Mouse (Mus musculus) urinary bladder, postnatal 14 days (tissue): ENCODE measurements around the gene Fxyd2.

Experiments
- DNase-seq: peaks from one replicate; pipeline ENCODE4 v3.0.0; 2021; ENCODE audit warnings: low spot score

Gene Fxyd2

DNA sequence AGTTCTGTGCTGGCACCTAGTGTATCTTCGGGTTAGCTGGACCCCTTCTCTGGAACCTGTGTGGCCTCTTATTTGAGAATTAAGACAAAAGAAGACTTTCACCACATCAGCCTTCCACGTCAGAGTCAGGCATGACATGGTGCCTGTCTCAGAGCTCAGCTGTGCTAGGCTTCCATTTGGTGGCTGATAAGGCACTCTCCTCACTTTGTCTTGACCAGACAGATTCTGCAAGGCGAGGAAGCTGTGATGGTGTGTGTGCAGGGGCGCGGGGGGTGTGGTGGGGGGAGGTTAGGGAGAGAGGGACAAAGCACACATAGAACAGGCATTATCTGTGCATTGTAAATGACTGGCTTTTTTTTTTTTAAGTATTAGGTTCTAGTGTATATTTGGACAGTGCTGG is 29.9 kb downstream of the Fxyd2 start:
- DNase-seq: no peak

DNA sequence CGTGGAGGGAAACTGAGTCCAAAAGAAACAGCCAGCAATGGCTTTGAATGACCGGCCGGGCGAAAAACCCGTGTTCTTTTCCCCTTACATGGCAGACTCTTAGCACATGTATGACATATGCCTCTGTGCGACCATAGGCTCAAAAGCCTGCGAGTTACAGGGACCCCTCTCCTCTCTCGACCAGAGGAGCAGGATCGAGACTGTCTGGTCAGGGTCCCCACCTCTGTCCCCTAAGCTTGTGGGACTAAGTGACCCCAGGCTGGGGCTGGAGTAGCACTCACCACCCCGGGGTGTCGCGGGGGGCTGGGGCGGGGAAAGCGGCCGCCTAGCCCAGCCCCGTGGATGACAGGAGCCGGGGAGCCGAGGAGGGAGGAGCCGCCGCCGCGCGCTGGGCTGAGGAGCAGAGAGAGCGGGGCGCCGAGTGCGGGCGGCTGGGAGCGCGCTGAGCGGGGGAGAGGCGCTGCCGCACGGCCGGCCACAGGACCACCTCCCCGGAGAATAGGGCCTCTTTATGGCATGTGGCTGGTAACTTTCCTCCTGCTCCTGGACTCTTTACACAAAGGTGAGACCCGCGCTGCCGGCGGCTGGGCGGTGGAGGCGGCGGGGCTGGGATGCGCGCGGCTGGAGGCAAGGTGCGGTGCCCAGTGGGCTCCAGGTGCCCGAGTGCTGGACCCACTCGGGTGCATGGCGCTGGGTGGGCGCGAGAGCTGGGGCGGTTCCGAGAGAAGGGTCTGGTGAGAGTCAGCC is 30.7 kb downstream of the Fxyd2 start:
- DNase-seq: no peak

DNA sequence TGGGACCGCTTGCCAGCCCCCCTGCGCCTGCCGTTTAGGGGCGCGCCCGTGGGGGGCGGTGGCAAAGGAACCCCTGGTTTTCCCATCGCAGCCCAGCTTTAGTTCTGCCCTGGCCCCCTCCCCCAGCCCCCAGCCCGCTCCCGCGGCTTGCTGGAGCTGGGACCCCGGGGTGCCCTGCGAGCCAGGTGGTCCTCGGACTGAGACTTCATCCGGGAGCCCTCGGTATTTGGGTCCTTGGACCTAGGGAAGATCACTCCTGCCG is 31.2 kb downstream of the Fxyd2 start:
- DNase-seq: no peak

DNA sequence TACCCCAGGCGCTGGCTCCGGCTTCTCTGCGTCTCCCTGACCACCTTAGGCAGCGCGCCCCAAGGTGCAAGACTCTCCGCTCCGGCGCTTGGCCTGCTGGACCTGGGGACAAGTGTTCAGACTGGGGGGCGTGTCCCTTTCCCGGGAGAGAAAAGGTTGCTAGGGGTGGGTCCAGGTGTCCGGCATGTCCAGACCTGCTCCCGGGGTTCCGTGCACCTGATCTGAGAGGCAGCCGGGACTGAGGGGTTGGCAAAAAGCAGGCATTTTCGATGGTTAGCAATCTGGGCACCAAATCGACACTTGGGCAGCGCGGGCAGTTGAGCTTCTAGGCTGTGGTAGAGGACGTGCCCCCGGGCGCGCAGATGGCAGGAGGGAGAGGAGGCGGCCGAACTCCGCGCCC is 31.7 kb downstream of the Fxyd2 start:
- peak; percentile 36 for DNase-seq

DNA sequence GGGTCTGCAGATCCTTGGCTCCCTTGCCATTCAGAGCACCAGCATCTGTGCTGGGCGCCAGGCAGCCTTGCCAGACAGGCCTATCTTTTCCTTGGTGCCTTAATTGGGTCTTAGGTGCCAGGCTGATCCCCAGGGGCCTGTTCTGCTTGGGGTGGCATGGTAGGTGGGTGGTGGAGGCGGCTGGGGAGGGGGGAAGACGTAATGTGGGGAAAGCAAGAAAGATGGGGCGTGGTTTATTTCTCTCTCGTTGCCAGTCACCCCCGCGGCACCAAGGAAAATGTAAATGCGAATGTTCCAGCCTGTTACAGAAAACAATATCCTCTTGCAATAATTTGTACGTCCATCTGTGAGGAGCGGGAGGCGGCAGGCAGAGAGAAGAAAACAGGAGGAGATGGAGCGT is 33.2 kb downstream of the Fxyd2 start:
- DNase-seq: no peak

DNA sequence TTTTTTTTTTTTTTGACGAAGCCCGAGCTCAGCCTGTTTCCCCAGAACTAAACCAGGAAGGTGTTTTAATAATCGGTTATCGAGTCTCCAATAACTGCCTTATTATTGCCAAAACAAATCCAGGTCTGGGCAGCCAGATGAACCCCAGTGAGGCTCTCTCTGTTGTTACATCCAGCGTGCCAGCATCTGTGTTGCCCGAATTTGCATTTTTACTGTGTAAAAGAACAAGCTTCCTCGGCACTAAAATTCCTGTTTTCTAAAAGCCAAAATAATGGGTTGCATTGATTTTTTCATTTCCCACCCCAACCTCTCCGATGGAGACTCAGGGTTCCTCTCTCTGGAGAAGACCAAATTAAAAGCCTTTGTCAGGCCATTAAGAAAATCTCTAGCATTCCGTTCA is 33.6 kb downstream of the Fxyd2 start:
- DNase-seq: no peak

DNA sequence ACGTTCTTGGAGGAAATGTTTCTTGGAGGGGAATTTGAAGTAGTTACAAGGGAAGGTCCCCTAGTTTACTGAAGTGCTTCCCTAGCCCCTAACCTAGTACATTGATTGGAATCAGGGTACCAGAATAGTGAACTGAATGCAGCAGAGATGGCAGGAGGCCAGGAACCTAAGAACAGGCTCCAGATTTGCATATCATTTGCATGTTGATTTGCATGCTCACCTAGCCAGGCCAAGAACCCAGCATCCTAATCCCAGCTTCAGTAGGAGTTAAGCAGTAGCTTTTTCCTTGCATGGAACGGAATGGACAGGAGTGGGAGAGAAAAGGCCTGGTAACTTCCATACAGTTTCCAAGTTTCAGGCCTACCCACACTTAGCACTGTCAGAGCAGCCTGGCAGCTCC is 34.7 kb downstream of the Fxyd2 start:
- DNase-seq: no peak

DNA sequence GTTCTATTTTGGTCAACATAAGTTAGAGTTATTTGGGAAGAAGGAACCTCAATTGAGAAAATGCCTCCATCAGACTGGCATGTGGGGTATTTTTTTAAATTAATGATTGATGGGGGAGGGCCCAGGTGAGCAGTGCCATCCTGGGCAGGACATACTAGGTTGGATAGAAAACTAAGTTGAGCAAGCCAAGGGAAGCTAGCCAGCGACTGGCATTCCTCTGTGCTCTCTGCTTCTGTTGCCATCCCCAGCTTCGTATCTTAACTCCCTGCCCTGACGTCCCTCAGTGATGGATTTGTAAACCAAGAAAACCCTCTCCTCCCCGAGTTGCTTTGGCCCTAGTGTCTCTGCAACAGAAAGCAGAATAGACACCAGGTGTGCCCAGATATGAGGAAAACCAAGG is 39.6 kb downstream of the Fxyd2 start:
- DNase-seq: no peak

DNA sequence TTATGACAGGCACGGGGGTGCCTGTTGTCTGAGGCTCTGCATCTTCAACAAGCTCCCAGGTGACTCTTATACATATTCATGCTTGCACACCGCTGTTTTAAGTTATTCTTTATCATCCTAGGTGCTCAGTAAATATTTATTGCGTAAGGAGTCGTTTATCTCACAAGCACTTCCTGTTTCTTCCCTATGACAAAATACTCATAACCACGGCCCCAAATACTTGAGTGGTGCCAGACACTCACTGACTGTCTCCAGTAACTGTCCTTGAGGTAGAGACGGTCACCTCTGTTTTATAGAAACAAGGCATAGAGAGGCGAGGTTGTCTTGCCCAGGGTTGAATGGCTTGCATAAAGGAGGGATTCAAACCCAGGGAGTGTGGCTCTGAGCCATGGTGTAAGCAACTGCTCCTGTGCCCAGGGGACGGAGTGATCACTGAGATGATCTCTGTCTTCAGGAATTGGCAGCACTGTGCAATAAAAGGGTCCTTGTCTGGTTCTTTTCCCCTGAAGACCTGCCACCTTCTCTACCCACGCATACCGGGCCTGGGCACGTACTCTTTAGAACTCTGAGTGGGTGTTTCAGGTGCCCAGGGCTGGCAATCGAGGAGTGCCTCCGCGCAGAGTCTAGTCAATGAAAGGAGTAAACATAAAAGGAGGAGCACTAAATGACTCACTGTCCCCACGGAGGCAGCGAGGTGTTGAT is 40.8 kb downstream of the Fxyd2 start:
- no peak for DNase-seq

DNA sequence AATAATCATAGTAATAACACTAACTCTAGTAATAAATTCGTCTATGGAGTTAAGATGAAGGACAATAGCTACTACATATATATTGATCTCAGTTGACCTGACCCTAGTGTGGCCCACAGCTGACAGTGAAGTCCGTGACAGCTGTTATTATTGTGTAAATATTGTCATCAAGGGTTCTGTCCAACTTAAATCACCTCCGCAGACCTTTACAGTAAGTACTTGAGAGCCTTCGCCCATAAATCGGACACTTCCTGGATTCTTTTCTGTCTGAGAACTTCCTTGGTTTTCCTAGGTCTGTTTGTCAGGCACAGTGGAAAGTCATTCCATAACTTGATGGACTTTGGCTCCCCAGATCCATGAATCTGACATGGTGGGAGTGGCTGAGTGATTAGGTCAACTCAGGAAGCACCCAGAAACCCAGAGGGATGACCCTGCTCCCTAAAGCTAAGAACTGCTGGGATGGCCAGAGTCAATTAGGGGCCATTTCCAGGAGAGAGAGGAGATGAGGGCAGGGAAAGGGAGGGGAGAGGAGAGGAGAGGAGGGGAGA is 44.9 kb downstream of the Fxyd2 start:
- DNase-seq: no peak

DNA sequence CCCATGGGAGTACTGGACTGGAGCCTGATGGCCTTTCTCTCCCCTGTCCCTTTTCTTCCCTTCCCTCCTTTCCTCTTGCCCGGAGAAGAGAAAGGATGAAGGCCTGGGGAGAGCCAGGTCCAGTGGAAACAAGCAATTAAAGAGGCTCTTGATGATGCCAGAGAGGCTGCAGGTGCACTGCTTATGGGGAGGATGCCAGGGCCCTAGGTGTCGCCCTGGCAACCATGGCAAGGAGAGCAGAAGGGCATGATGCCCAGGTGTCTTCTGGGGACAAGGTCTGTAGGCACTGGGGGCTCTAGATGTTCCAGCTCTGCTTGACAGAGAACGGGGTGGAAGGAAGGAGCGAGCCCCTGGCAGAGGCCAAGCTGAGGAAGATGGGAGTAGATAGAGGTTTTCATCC is 50.2 kb downstream of the Fxyd2 start:
- no peak for DNase-seq

DNA sequence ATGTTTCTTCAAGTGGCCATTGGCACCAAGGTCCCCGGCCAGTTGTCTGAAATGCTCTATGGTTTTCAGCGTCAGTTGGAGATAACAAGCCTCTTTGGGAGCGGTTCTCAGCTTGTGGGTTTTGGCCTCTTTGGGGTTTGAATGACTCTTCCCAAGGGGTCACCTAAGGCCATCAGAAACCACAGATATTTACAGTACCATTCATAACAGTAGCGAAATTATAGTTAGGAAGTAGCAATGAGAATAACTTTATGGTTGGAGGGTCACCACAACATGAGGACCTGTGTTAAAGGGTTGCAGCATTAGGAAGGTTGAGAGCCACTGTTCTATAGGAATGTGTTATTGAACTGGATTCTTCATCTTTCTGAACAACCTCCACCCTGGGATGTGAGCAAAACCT is 51.9 kb downstream of the Fxyd2 start:
- no peak for DNase-seq

DNA sequence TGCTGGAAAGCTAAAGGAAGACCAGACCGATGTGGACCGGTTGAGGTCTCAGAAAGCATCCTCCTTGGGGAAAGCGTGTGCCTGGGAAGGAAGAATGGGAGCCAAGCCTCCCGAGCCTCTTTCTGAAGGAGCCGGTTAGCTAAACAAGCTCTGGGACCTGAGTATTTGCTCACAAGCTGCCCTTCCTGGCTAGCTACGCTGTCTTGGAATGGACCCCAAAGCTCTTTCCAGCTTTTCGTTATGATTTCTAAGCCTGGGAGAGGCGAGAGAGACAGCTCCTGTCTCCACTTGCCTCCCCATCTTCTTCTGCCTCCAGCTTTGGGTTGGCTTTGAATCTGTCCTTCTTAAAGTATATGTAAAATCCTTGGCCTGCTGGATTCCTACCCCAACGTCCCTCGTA is 54.6 kb downstream of the Fxyd2 start:
- no peak for DNase-seq

DNA sequence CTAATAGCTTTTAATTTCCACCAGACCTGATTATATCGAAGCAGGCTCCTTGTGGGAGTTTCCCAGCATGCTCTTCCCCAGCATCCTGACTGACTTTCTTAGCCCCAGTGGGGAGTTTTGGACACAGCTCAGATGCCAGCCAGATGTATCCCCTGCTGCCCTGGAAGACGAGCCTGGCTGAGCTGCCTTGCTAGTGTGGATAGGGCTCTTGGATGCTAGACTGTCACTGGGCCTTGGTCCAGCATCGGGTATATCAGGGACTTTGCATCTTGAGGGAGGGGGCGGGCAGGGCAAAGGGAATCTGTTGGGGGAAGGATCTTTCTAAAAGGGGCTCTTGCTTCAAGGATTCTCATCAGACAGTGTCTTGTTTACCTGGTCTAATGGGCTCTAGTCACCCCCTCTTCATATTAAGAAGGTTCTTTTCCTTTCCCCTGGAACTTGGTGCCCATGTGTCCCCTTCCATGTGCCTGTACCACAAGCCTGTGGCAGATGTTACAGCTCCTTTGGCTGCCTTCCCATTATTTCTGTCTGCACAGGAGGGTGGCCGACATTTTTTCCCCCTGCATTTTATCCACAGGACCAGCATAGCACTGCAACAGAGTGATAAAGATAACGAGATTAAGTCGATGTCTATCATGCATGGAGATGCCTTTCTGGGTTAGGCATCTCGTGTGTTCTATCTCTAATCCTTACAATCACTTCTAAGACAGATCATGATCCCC is 55.6 kb downstream of the Fxyd2 start:
- no peak for DNase-seq

DNA sequence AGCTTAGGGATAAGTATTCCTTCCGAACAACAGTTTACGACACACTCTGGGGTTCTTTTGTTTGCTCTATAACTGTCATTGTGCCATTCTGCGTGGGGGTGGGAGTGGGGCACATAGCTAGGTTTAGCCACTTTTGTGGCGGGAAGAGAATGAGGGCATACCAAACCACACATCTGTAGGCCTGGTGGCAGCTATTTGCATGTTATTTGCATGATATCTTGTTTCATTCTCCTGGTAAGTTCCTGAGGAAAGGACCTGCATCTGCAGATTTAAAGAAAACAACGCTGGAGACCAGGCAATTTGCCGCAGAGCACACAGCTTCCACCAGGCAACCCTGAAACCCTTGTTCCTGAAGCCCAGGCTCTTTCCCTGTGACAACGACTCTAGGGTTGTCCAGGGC is 57.7 kb downstream of the Fxyd2 start:
- no peak for DNase-seq

DNA sequence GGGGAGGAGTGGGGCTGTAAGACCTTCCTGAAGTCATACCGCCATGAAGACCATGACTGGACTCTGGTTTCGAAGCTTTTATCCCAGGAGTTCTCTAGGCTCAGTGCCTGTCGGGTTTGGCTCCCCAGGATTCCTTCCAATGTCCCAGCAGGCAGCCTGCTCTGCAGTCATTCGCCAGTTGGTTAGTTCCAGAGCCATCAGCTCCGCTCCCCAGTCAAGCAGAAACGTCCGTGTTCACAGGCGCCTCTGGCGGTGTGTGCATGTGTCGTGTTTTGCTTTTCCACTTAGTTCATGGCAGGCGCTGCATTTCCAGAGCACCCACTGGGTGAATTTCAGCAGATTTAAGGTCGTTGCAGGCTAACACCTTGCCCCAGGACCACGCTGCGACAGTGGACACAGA is 58.9 kb downstream of the Fxyd2 start:
- no peak for DNase-seq
